Mouse (Mus musculus) heart, postnatal 10 days (tissue): Measurements from ENCODE around the gene Rab3c. TPM values are rescaled to one million over a fixed set of nuclear protein-coding genes. Genes with fewer than 3 reads are reported as not detected.

Experiments
- DNase-seq, 2 experiments: peaks; one replicate each; pipeline ENCODE4 v3.0.0; 2021
- intact Hi-C: fragments of 180-260 bp; cut with DNase I; formaldehyde crosslinking; loops from one replicate; pipeline ENCODE4 v1.15.1; 2025
- total RNA-seq, 2 experiments: library from RNA; stranded (reverse); gene quantifications; 2 replicates each; pipeline ENCODE4 v1.2.3; 2021

Gene Rab3c
- total RNA-seq: under 1 TPM; 0.24 to 0.25 TPM

DNA sequence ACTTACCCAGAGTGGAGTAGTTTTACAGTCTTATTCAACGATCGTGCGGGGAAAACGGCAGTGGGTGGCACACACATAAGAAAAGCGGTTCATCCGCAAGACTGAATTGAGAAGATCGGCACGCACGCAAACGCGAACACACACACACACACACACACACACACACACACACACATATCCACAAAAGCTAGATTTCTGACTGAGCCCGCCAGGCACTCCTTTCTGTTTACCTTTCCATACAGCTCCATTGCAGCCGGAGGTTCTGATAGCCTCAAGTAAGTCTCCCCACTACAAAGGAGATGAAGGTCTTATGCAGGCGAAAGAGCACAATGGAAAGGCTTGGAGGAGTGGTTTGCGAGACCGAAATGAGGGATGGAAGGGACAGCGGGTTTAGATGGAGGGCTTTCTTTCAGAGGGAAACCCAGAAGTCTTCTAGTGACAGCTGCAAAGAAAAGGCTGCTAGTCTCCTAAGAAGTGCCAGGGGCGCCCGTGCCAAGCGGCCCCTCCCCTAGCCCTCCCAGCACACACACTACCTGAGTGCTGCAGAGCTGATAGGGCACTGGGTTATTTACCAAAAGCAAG, at the start of gene Rab3c:
TSS of gene Rab3c (minus strand) at position 434 of the 582 bp plus-strand sequence.
- intact Hi-C loops: no loop called here
- DNase-seq: no peak

DNA sequence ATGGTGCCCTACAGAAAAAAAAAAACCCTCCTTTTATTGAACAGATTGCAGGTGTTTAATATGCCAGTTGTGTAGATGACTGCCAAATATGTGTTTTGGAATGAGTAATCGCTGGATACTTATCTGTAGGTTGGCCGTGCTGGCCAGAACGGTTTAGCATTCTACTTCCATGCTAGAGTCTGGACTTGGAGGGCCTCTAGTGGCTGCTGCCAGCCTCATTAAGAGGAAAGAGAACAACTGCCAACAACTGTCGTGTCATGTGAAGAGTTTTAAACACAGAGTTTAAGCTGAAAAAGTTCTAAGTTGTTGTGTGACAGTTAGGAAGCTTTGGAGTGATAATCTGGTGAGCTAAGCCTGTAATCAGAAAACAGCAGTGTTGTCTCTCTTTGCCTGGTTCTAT, 38.0 kb upstream of the Rab3c start:
- intact Hi-C loops: loop anchor here (5.0 kb wide), 1 partner anchor 256 kb away; no protein-coding TSS in a partner anchor
- DNase-seq: peak; percentile 20 to 26

DNA sequence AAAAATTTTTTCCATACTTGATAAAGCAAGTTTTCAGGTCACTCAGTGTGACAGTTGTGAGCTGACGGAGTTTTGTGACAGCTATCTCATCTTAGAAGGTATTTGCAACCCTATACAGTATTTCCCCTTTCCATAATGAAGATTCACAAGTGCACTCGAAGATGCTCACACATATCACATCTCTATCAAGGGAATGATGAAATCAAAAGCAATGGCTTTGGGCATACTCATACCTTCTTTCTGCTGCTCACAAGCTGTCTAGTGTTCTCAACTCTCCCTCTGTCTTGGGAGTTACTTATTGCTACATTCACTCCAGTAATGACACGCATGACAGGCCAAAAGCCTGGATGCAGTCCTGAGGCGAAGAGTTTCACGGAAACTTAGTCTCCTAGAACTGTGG, 26.4 kb upstream of the Rab3c start:
- no peak for DNase-seq
- intact Hi-C loops: no loop called here

DNA sequence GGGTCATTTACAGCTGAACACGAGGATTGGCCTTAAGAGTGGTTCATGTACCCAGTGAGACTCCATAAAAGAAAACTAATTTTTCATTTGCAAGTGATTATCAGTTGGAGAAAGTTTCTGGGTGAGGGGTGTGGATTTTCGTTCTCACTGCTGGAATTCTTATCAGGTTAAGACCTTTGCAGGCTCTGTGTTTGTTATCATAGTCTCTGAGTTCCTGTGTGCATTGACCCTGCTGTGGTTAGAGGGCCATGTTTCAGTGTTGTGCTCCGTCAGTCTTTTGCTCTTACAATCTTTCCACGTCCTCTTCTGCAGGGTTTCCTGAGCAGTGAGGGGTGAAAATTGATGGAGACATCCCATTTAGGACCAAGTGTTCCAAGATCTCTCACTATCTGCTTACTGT, 16.3 kb upstream of the Rab3c start:
- intact Hi-C loops: no loop called here
- no peak for DNase-seq

DNA sequence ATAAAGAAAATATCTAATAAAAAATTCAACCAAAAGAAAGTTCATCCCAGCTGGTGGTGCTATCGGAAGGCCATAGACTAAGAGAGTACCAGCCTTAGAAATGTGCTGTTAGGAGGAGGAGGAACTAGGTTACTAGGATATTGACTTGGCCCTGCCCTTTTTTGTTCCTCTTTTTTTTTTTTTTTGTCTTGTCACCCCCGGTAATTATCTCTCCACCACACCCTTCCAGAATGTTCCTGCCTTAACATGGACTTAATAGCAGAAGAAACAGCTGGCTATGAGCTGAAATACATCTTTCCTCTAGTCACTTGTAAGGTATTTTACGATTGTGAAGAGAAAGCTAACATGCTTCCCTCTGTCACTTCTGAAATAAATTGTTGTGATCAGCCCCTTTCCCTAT, 7.7 kb upstream of the Rab3c start:
- intact Hi-C loops: no loop called here

DNA sequence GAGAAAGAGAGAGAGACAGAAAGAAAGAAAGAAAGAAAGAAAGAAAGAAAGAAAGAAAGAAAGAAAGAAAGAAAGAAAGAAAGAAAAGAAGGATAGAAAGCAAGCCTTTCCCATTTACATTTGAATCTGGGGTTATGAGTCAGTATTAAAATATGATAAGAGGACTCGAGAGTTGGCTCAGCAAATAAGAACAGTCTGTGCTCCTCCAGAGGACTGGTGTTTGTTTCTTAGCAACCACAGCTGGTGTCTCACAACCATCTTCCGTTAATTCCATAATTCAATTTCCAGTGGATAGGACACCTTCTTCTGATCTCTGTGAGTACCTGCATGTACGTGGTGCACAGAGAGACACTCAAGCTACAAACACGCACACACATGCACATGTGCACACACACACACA, 3.0 kb upstream of the Rab3c start:
- intact Hi-C loops: no loop called here
- no peak for DNase-seq

More for the DNA sequence above, 7.7 kb upstream of the Rab3c start:
- no peak for DNase-seq

DNA sequence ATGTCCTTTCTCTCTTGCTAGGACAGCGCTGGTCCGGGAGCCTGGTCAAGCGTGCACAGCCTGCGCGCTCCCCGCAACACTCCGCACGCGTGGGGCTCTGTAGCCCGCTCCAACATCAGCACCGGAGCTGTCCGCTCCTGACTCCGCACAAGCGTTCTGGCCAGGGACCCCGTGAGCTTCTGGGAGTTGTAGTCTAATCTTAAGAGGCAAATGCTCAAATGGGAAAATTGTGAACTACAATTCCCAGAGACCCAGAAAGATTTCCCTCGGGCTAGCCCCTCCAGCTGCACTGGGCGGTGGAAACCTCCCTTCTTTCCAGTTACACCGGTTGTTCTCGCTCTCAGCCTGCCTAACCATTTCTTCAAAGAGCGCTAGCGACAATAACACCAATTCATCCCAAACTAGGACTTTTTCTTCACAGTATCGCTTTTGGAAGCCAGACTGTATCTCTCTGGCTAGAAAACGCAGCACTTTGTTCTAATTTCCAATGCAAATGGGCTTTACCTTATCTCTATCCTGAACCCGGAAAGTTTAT, 701 bp downstream of the Rab3c start:
- intact Hi-C loops: no loop called here
- peak; percentile 67 to 69 for DNase-seq

DNA sequence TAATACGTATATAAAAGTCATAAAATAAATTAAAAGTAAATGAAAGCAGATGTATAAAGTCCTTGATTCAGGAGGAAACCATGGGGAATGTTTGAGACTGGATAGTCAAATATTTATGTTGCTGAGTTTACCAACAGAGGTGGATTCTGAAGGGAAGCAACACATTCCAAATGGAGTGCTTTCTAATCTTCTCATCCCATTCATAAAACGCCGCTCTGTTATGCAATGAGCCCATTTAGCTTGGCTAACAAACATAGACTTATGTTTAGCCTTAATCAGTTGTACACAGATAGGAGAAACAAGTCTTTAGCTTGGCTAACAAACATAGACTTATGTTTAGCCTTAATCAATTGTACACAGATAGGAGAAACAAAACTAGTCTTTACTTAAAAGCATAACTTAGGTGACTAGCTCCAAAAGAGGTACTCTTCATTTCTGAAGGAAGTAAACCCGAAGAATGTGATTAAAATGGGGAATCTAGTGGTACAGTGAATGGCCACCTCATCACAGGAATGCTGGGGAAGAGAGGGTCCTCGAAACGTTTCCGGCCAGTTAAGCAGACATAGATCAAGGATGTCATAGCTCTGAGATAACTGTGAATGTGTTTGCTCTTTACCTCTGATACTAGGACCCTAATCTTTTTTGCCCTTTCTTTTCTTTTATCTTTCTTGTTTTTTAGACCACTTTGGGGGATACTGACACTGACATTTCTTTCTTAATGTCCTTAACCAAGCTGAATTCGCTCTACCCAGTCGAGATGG, 1.6 kb downstream of the Rab3c start:
- intact Hi-C loops: no loop called here

DNA sequence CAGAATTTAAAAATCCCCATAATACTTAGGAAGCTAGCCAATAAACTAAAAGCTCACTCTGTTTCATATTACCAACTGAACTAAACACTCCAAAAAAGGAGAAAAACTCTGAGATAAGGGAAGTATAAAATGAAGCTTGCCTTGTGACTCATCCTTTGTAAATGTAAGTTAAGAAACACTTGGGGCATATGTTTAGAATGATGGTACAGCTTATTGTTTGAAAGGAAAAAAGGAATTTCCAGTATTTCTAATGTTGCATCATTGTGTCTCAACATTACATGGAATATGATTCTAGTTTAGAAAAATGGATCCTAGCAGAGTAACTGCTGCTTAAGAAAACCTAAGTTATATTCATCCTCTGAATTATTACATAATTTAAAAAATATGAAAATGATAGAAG, 3.1 kb downstream of the Rab3c start:
- intact Hi-C loops: no loop called here
- no peak for DNase-seq

More for the DNA sequence above, 1.6 kb downstream of the Rab3c start:
- no peak for DNase-seq

DNA sequence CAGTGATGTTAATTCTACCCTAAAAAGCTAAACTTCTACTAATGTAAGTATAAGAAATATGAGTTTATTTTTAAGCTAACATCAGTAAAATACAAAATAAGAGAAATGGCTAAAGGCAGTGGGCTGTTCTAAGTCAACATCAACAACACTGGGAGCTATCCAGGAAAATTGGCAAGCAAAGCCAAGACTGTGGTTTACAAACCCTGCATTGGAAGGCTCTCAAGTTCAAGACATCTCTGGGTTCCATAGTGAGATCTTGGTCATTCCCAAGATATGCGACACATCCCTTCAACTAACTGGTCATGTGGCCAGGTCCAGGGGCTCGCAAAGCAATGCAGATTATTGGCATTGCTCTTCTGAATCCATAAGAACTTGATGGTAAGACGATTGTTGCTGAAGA, 5.3 kb downstream of the Rab3c start:
- intact Hi-C loops: no loop called here
- no peak for DNase-seq

DNA sequence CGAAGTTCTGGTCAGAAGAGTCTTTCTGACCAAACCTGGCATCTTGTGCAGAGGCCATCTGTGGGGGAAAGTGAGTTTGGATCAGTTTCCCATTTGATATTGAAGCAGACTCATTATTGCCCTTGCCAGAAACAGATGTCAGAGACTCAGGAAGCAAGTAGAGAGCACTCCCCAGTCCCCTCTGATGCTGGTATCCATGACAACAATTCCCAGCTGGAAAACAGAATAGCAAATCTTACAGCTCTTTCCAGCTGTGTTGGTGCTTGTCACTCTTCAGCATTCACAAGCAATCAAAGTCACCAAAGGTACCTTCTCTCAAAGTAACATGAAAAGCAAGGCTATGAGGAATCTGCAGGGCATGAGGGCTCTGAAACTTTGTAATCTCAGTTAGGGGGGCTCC, 20.1 kb downstream of the Rab3c start:
- DNase-seq: peak; percentile 35
- intact Hi-C loops: no loop called here

DNA sequence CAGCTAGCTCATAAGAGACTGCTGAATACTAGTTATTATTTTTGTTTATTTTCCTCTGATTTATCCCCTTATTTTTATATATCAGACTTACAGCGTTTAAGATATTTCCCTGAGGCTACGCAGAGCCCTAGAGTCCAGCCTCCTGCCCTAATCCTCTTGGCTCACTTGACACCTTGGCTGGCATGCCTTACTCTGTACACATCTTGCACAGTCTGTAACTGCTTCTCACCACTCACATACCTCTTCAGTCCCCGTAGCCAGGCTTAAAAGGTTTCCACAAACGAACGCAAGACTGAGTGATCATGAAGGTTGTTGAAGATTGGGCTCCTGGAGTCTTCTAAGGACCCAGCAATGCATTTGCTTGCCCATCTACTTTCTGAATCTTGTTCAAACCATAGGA, 29.3 kb downstream of the Rab3c start:
- no peak for DNase-seq
- intact Hi-C loops: no loop called here

DNA sequence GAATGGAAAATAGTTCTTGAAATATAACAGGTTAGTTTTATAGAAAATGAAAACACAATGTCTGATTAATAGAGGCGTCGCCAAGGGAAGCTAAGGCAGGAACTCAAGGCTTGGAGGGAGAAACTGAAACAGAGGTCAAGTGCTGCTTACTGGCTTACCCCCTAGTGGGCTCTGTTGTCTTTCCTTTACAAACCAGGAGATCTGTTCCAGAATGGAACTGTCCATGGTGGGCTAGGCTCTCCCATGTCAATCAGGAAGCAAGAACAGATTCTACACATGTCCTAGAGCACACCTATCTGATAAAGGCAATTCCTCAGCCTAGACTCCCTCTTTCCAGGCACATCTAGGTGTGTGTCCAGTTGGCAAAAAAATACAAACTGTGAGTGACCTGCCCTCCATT, 32.3 kb downstream of the Rab3c start:
- no peak for DNase-seq
- intact Hi-C loops: no loop called here

DNA sequence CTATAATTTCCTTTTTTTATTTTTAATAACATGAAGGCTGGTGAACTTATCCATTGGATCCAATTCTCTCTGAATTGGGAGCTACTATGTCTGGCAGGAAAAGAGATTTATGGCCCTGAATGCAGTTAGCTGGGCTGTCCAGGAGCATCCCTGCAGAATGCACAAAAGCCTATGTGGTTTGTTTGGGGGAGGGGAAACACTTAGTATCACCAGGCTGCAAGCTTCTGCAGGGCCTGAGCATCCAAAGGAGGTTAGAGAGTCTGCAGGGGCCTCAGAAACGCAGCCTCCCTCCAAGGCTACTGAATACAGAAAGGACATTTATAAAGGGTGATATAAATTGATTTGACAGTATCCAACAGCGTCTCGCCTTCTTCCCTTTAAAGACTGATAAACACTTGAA, 41.8 kb downstream of the Rab3c start:
- intact Hi-C loops: no loop called here
- DNase-seq: no peak

DNA sequence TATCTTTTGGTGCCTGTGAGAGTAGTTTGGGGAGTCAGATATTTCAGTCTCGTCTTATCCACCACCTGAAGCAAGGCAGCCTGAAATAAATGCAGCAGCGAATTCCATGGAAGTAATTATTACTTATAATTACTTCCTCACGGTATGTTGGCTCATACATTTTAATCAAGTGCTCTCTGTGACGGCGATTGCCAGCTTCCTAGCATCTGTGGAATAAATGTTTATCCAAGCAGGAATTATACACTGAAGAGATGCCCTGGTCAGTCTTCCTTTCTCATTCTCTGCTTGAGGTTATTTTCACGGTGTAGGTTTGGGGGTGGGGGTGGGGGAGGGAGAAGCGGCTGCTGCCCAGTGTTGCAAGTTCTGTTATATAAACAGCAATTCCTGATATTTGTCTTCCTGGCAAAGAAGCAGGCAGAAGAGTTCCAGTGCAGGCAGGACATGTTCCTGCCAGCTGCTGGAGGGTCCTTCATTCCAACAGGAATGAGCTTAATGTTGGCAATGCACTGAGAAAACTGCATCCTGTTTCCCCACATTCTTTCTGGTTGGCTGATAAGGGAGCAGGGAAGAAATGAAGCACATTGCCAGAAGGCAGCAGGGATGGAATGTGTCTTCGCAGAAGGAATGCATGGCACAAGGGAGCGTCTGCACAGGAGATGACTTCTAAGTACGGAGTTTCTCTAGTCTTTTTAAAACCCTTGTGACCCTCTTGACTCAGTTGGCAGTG, 43.4 kb downstream of the Rab3c start:
- DNase-seq: peak; percentile 10 to 25
- intact Hi-C loops: no loop called here

DNA sequence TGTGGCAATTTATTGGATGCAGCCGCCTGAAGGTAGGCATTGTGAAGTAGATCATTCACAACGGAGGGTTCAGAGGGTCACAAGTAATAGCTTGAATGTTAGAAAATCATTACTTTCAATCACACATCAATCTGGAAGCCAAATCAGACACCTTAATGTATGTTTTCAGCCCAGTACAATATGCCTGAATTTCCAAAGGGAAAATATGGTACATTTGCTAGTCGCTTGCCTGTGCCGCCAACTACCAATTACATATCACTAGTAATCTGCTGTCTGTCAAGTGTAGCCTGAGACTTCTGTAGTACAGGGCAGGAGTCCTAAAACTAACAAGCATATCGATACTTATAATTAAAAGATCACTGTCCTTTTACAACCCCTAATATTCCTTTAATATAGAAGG, 47.4 kb downstream of the Rab3c start:
- intact Hi-C loops: no loop called here
- no peak for DNase-seq

DNA sequence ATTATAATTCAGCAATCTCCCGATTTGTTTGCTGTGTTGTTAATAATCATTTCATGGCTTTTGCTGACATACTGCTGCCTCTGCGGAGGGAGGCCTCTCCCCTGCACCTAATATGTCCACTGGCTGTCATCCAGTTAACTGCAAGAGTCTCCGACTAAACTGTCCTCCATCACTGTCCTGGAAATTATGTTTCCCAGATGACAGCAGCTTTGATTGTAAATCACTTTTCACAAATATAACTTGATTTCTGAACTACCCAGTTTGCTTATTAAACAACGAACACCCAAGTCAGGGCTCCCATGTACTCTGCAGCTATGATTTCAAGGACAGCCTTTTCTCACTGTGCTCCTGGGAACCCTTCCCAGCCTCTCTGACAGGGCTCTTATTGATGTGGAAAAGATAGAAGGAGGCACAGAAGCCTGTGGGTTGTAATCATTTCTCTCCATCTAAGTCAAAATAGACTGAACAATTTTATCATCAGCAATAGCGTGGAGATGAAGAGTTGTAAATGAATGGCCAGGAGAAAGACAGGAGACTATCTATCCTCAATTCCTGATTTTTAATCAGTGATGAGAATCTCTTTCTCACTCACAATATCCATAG, 49.6 kb downstream of the Rab3c start:
- intact Hi-C loops: no loop called here
- no peak for DNase-seq

DNA sequence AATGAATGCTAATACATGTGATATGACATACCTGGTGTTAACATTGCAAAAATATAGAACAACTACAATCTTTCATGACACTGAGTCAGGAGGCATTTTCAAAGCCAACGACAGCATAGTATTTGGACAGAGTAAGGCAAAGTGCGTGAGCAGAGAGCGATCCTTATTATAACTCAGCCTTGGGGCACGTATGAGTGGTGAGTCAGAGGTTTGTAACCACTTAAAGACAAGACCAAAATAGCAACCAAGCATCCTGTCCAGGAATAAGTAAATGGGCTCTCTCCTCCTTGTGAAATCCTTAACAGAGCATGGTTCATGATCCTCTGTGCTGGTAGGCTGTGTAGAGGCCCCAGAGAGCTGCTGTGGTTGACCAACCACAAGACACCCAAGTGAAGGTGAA, 50.8 kb downstream of the Rab3c start:
- no peak for DNase-seq
- intact Hi-C loops: no loop called here

DNA sequence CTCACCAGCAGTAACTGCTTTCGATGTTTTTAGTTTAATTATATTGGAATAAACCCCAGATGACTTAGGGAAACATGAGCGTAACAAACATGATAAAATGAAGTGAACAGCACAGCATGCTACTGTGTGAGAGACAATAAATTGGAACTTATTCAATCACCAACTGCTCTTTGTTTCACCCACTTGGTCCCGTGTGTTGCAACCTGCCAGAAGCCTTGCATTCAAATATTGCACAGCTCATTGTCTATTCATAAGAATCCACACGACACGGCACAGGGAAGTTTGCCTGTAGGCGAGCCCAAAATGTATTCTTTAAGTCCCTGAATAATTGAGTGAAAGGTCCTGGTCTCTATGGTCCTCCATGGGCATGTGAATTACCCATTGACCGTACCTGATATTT, 61.6 kb downstream of the Rab3c start:
- intact Hi-C loops: no loop called here
- DNase-seq: no peak

DNA sequence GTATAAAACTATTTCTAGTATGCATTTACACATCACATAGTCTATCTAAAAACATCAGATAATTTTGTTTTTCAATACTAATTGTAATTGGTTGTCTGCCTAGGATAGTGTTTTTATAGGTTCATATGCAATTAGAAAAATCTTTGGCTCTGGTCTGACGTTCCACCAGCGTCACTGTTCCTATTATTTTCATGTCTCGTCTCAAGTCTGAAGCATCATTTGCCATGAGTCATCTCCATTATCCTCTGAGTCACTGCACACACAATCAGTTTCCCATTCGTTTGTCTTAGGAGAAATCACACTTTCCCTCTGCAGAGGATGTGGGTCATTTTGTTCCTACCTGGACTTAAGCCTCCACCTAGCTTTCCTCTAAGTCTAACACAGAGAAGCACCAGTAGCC, 62.3 kb downstream of the Rab3c start:
- intact Hi-C loops: no loop called here
- DNase-seq: no peak

DNA sequence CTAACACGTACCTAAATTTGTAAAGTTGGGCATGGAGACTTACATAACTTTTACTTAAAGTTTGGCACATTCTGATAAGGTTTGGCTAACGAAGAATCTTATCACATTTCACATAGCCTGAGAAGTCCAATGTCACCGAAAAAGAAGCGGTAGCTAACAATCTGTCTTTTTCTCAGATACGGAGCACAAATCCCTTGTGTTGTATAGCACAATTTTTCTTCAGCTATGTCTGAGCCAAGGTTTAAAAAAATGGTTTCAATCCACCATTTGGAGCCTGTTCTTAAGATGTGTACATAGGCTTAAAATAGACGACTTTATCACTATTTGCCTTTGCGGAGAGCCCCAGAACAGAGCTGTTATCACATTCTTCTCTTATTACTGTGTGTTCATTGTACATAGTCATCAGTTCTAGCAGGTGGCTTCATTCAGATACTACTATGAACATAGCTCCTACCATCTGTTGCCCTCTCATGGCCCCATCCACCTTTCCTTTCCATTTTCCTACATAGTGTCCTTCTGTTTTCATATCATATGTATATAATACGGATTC, 69.2 kb downstream of the Rab3c start:
- intact Hi-C loops: no loop called here
- DNase-seq: no peak
